Mouse (Mus musculus) small intestine, adult 2 months (tissue): ENCODE measurements at regions not wholly inside any gene's neighbourhood (a gene's known extent, or its start where the extent isn't known, plus 50 kb on each side); places are given as distances from the start of the nearest gene placed in this dataset.
"Not testable (repeated sequence)": the region's sequence is repeated elsewhere in the genome, so short reads cannot be mapped to it uniquely, and the experiment has no call there.

Source experiments
- H3K27ac ChIP-seq: fragments of 200-500 bp; 2 replicates; pipeline ENCODE4 v1.5.1; 2012; ENCODE audit warnings: low read depth, low read length, control low read depth, inconsistent platforms; ENCODE audit not compliant: insufficient read depth
- H3K27me3 ChIP-seq: fragments of 200-500 bp; 2 replicates; pipeline ENCODE4 v1.6.1; 2012; ENCODE audit warnings: mild to moderate bottlenecking, moderate library complexity, low read length, inconsistent platforms; ENCODE audit not compliant: control insufficient read depth, insufficient read depth
- H3K36me3 ChIP-seq: fragments of 200-500 bp; 2 replicates; pipeline ENCODE4 v1.6.1; 2012; ENCODE audit warnings: mild to moderate bottlenecking, low read length, control low read depth, inconsistent platforms; ENCODE audit not compliant: control insufficient read depth, insufficient read depth
- H3K4me1 ChIP-seq: fragments of 200-500 bp; 2 replicates; pipeline ENCODE4 v1.6.1; 2012; ENCODE audit warnings: low read length, inconsistent platforms, mixed read lengths; ENCODE audit not compliant: control insufficient read depth, insufficient read depth, insufficient read length
- H3K4me3 ChIP-seq: fragments of 200-500 bp; 2 replicates; pipeline ENCODE4 v1.5.1; 2012; ENCODE audit warnings: low read depth, mild to moderate bottlenecking, control low read depth, inconsistent platforms, low read length, moderate library complexity
- CTCF ChIP-seq: fragments of 200-500 bp; IDR thresholded peaks from 2 replicates; pipeline ENCODE4 v1.5.1; 2012; ENCODE audit warnings: low read depth, mild to moderate bottlenecking, control low read depth, inconsistent platforms, low read length, moderate library complexity, mixed read lengths; ENCODE audit not compliant: insufficient replicate concordance, insufficient read length; ENCODE audit errors: extremely low read depth
- POLR2A ChIP-seq: fragments of 200-500 bp; IDR thresholded peaks from 2 replicates; pipeline ENCODE4 v1.6.1; 2012; ENCODE audit warnings: low read depth, mild to moderate bottlenecking, control low read depth, inconsistent platforms, low read length, moderate library complexity
- WGBS: fragments of 180-500 bp; shearing (Covaris S2); methylation state at CpG from one replicate; pipeline ENCODE4 v1.1.7; 2018; 5-methylcytosine and 5-hydroxymethylcytosine counted together

GRCm38 (mm10) chr3:151931656-151932055 lies 94.2 kb upstream of the Ptgfr start:
- H3K36me3 ChIP-seq = no peaks in the 10 kb centered on the region
- no peak overlapping the region for H3K4me3 ChIP-seq
- no peaks in the 10 kb centered on the region for H3K27me3 ChIP-seq
- H3K27ac ChIP-seq = no peak overlapping the region
- no peaks in the 10 kb centered on the region for H3K4me1 ChIP-seq
- no peak for TF ChIP-seq POLR2A
- no peak for TF ChIP-seq CTCF

DNA sequence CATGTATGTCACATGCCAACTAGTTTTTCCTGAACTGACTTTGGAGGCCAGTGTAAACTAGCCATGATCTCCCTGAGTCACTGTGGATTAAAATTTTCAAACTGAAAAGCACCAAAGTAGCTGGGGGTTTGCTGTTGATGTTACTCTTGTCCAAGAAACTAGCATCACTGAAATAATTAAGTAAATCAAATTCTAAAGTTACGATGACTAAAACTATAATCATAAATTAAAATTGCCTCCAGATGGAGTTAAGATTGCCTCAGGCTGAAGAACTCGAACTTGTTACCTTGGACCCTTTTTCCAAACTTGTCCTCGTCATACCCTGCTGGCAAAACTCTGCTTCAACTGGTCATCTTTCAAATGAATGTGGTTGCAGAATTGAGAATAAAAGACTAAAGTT lies 93.7 kb upstream of the Ptgfr start:
- TF ChIP-seq CTCF (no peak), POLR2A (no peak)
- 73% methylated on average over 3 of the region's 3 CpGs for WGBS
- Histone ChIP-seq H3K36me3 (no peaks in the 10 kb centered on the region), H3K27me3 (no peaks in the 10 kb centered on the region), H3K4me3 (no peak overlapping the region), H3K27ac (no peak overlapping the region), H3K4me1 (no peaks in the 10 kb centered on the region)

DNA sequence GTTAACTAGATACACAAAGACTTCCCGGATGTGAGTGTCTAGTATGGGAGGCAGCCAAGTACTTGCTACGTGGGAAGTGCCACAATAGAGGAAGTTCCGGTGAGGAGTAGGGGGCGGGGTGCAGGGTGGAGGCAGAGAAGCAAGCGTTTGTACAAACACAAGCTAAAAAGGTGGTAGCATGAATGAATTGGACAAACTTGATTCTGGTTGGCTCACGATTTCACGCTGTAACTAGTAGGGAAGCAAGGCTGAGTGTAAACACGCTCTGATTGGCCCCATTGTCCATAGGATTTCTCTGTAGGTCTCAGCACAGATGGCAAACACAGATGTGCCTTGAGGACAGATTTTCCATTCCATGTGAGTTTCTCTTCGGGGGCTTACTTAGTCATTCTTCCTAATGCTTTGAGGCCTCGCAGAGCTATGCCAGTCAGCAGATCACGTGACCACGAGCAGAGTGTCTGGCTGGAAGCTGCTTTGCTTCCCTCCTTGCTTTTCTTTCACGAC lies 76.6 kb upstream of the Ptgfr start:
- Histone ChIP-seq H3K27ac (no peak overlapping the region; the same call in 1 of the 2 replicates), H3K36me3 (no peaks in the 10 kb centered on the region), H3K4me3 (no peak overlapping the region), H3K27me3 (no peaks in the 10 kb centered on the region), H3K4me1 (no peaks in the 10 kb centered on the region)
- TF ChIP-seq CTCF (no peak), POLR2A (no peak)
- WGBS = 50% methylated on average over 13 of the region's 13 CpGs

GRCm38 (mm10) chr3:151912292-151912691 lies 74.9 kb upstream of the Ptgfr start:
- not testable (repeated sequence) for H3K36me3 ChIP-seq, H3K27me3 ChIP-seq, H3K4me3 ChIP-seq, H3K27ac ChIP-seq, H3K4me1 ChIP-seq
- 63% methylated on average over 11 of the region's 11 CpGs for WGBS

DNA sequence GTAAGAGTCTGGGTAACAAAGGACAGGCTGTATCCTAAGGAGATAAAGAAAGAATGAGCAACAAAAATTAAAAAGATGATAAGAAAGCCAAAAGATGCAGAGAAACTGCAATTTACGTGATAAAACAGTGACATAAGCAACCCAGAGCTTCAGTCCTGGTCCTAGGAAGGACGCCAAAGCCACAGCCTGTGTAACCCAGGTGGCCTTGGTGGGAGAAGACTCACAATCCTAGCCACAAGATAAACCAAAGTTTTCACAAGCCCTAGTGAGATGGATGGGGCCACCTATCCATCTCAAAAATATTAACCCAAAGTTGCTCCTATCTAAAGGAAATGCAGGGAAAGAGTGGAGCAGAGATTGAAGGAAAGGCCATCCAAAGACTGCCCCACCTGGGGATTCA lies 73.4 kb upstream of the Ptgfr start:
- Histone ChIP-seq H3K36me3 (no peaks in the 10 kb centered on the region), H3K27ac (no peak overlapping the region), H3K4me3 (no peak overlapping the region), H3K27me3 (no peaks in the 10 kb centered on the region), H3K4me1 (no peaks in the 10 kb centered on the region)
- TF ChIP-seq CTCF (no peak), POLR2A (no peak)
- 79% methylated on average over 2 of the region's 2 CpGs for WGBS

GRCm38 (mm10) chr3:151909344-151909743 lies 71.9 kb upstream of the Ptgfr start:
- H3K4me1 ChIP-seq = no peaks in the 10 kb centered on the region
- no peaks in the 10 kb centered on the region for H3K27me3 ChIP-seq
- no peak overlapping the region for H3K27ac ChIP-seq
- no peaks in the 10 kb centered on the region for H3K36me3 ChIP-seq
- H3K4me3 ChIP-seq = no peak overlapping the region
- WGBS = 26% methylated on average over 3 of the region's 3 CpGs
- no peak for TF ChIP-seq POLR2A

DNA sequence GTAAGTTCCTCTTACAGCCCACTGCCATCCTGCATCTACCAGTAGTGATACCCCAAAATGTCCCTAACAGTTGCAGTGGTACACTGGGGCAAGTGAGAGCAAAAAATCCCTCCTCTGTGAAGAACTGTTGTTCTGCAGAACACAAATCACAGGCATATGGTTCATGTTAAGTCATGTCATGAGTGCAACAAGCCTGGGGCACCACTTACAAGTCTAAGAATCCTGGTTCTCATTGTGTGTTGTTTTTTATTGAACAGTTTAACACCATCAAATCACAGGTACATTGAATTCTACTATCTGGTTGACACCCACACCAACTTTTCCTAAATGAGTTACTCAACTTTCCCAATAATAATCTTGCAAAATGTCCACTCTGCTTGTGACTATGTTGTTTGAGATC lies 71.5 kb upstream of the Ptgfr start:
- no peak for TF ChIP-seq POLR2A
- TF ChIP-seq CTCF = no peak
- H3K4me1 ChIP-seq = no peaks in the 10 kb centered on the region
- no peaks in the 10 kb centered on the region for H3K36me3 ChIP-seq
- no peak overlapping the region for H3K27ac ChIP-seq
- no peaks in the 10 kb centered on the region for H3K27me3 ChIP-seq
- H3K4me3 ChIP-seq = no peak overlapping the region

DNA sequence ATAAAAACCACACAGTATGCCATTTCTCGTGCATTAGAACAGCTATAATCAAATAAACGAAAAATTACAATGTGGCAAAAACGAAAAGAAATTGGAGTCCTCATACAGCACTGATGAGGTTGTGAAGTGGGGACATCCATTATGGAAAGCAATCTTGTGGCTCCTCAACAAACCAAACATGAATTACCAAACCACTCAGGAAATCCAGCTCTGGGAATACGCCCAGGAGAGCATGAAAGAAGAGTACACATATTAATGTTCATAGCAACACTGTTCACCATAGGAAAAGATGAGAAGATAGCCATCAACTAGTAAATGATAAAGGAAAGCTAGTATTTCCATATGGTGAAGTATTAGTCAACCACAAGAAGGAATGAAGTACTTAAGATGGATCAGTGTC lies 68.3 kb upstream of the Ptgfr start:
- TF ChIP-seq POLR2A (no peak), CTCF (no peak)
- Histone ChIP-seq H3K4me1 (no peaks in the 10 kb centered on the region), H3K36me3 (no peaks in the 10 kb centered on the region), H3K27me3 (no peaks in the 10 kb centered on the region), H3K27ac (no peak overlapping the region), H3K4me3 (no peak overlapping the region)
- WGBS = 77% methylated on average over 4 of the region's 4 CpGs
